Mouse (Mus musculus): ENCODE measurements at regions not wholly inside any gene's neighbourhood (a gene's known extent, or its start where the extent isn't known, plus 50 kb on each side); places are given as distances from the start of the nearest gene placed in this dataset.

- Histone ChIP-seq H3K4me3 (no peak overlapping the region), H3K36me3 (ENCODE audit: control insufficient read depth, insufficient read depth) (no peaks in the 10 kb centered on the region), H3K27me3 (ENCODE audit: control insufficient read depth, insufficient read depth, insufficient read length) (no peaks in the 10 kb centered on the region), H3K79me2 (ENCODE audit: control insufficient read depth, insufficient read depth) (no peaks in the 10 kb centered on the region), H3K4me2 (ENCODE audit: low read depth) (no peak overlapping the region), H3ac (ENCODE audit: control insufficient read depth, insufficient read length) (no peak overlapping the region)
- TF ChIP-seq TCF3 (IDR thresholded peaks at IDR 0.05; ENCODE audit: insufficient read length, low read depth) (no peak), MYOG (IDR thresholded peaks at IDR 0.05; ENCODE audit: control insufficient read depth in 1 of 3, insufficient read depth in 1 of 3, insufficient read length in 2 of 3, low read depth in 2 of 3) (no peak), POLR2A (IDR thresholded peaks at IDR 0.05; ENCODE audit: insufficient read length, low read depth) (no peak)
Measured at GRCm38 (mm10) chr14:46202818-46203217, 176.4 kb upstream of the Gm15217 start.

GRCm38 (mm10) chr14:46220483-46220882 is 158.7 kb upstream of the Gm15217 start:
- no peak for TF ChIP-seq TCF12 (IDR thresholded peaks at IDR 0.05; ENCODE audit: insufficient read depth, poor library complexity, severe bottlenecking)
- TF ChIP-seq SRF (IDR thresholded peaks at IDR 0.05; ENCODE audit: control insufficient read depth, insufficient read length, low read depth), result no peak
- no peak for TF ChIP-seq E2F4 (IDR thresholded peaks at IDR 0.05; ENCODE audit: insufficient read depth)
- TF ChIP-seq MYOD1 (IDR thresholded peaks at IDR 0.05; ENCODE audit: control insufficient read depth in 1 of 3, insufficient read length in 2 of 3, low read depth in 2 of 3), result no peak
- no peak for TF ChIP-seq CEBPB (IDR thresholded peaks at IDR 0.05; ENCODE audit: insufficient read depth, poor library complexity, severe bottlenecking)
- Histone ChIP-seq H3ac (ENCODE audit: control insufficient read depth, insufficient read length) (no peak overlapping the region), H3K4me3 (no peak overlapping the region), H3K79me2 (ENCODE audit: control insufficient read depth, insufficient read depth) (no peaks in the 10 kb centered on the region), H3K36me3 (ENCODE audit: control insufficient read depth, insufficient read depth) (no peaks in the 10 kb centered on the region), H3K4me2 (ENCODE audit: low read depth) (no peak overlapping the region), H3K27me3 (ENCODE audit: control insufficient read depth, insufficient read depth, insufficient read length) (no peaks in the 10 kb centered on the region)

- TF ChIP-seq MYOG (IDR thresholded peaks at IDR 0.05; ENCODE audit: control insufficient read depth in 1 of 3, insufficient read depth in 1 of 3, insufficient read length in 2 of 3, low read depth in 2 of 3) (no peak), TCF12 (IDR thresholded peaks at IDR 0.05; ENCODE audit: insufficient read depth, poor library complexity, severe bottlenecking) (no peak), POLR2A (IDR thresholded peaks at IDR 0.05; ENCODE audit: insufficient read length, low read depth) (no peak), POLR2AphosphoS2 (IDR thresholded peaks at IDR 0.05; ENCODE audit: insufficient read length, low read depth) (no peak), SRF (IDR thresholded peaks at IDR 0.05; ENCODE audit: control insufficient read depth, insufficient read length, low read depth) (no peak), USF1 (IDR thresholded peaks at IDR 0.05; ENCODE audit: low read depth) (no peak), TCF3 (IDR thresholded peaks at IDR 0.05; ENCODE audit: insufficient read length, low read depth) (no peak), CEBPB (IDR thresholded peaks at IDR 0.05; ENCODE audit: insufficient read depth, poor library complexity, severe bottlenecking) (no peak), REST (IDR thresholded peaks at IDR 0.05; ENCODE audit: insufficient read depth, insufficient read length) (no peak), MAX (IDR thresholded peaks at IDR 0.05; ENCODE audit: low read depth) (no peak), MYOD1 (IDR thresholded peaks at IDR 0.05; ENCODE audit: control insufficient read depth in 1 of 3, insufficient read length in 2 of 3, low read depth in 2 of 3) (no peak), E2F4 (IDR thresholded peaks at IDR 0.05; ENCODE audit: insufficient read depth) (no peak)
- Histone ChIP-seq H3K79me2 (ENCODE audit: control insufficient read depth, insufficient read depth) (no peaks in the 10 kb centered on the region), H3K27me3 (ENCODE audit: control insufficient read depth, insufficient read depth, insufficient read length) (no peaks in the 10 kb centered on the region), H3ac (ENCODE audit: control insufficient read depth, insufficient read length) (no peak overlapping the region), H3K4me3 (no peak overlapping the region), H3K36me3 (ENCODE audit: control insufficient read depth, insufficient read depth) (no peaks in the 10 kb centered on the region), H3K4me2 (ENCODE audit: low read depth) (no peak overlapping the region)
Measured at GRCm38 (mm10) chr14:46221897-46222669, 157.1 kb upstream of the Gm15217 start.

GRCm38 (mm10) chr14:46223008-46223407 is 156.2 kb upstream of the Gm15217 start:
- Histone ChIP-seq H3K36me3 (ENCODE audit: control insufficient read depth, insufficient read depth) (no peaks in the 10 kb centered on the region), H3ac (ENCODE audit: control insufficient read depth, insufficient read length) (no peak overlapping the region), H3K4me3 (no peak overlapping the region), H3K79me2 (ENCODE audit: control insufficient read depth, insufficient read depth) (no peaks in the 10 kb centered on the region), H3K27me3 (ENCODE audit: control insufficient read depth, insufficient read depth, insufficient read length) (no peaks in the 10 kb centered on the region), H3K4me2 (ENCODE audit: low read depth) (no peak overlapping the region)
- TF ChIP-seq SRF (IDR thresholded peaks at IDR 0.05; ENCODE audit: control insufficient read depth, insufficient read length, low read depth) (no peak), TCF12 (IDR thresholded peaks at IDR 0.05; ENCODE audit: insufficient read depth, poor library complexity, severe bottlenecking) (no peak)

- Histone ChIP-seq H3K79me2 (ENCODE audit: control insufficient read depth, insufficient read depth) (no peaks in the 10 kb centered on the region), H3K36me3 (ENCODE audit: control insufficient read depth, insufficient read depth) (no peaks in the 10 kb centered on the region), H3K4me2 (ENCODE audit: low read depth) (no peak overlapping the region), H3ac (ENCODE audit: control insufficient read depth, insufficient read length) (no peak overlapping the region), H3K4me3 (no peak overlapping the region), H3K27me3 (ENCODE audit: control insufficient read depth, insufficient read depth, insufficient read length) (no peaks in the 10 kb centered on the region)
- TF ChIP-seq CEBPB (IDR thresholded peaks at IDR 0.05; ENCODE audit: insufficient read depth, poor library complexity, severe bottlenecking) (no peak), USF1 (IDR thresholded peaks at IDR 0.05; ENCODE audit: low read depth) (no peak), E2F4 (IDR thresholded peaks at IDR 0.05; ENCODE audit: insufficient read depth) (no peak), MYOD1 (IDR thresholded peaks at IDR 0.05; ENCODE audit: control insufficient read depth in 1 of 3, insufficient read length in 2 of 3, low read depth in 2 of 3) (no peak), REST (IDR thresholded peaks at IDR 0.05; ENCODE audit: insufficient read depth, insufficient read length) (no peak), MAX (IDR thresholded peaks at IDR 0.05; ENCODE audit: low read depth) (no peak), TCF12 (IDR thresholded peaks at IDR 0.05; ENCODE audit: insufficient read depth, poor library complexity, severe bottlenecking) (no peak), POLR2A (IDR thresholded peaks at IDR 0.05; ENCODE audit: insufficient read length, low read depth) (no peak), SRF (IDR thresholded peaks at IDR 0.05; ENCODE audit: control insufficient read depth, insufficient read length, low read depth) (no peak), MYOG (IDR thresholded peaks at IDR 0.05; ENCODE audit: control insufficient read depth in 1 of 3, insufficient read depth in 1 of 3, insufficient read length in 2 of 3, low read depth in 2 of 3) (no peak), POLR2AphosphoS2 (IDR thresholded peaks at IDR 0.05; ENCODE audit: insufficient read length, low read depth) (no peak)
Measured at GRCm38 (mm10) chr14:46224421-46224950, 154.7 kb upstream of the Gm15217 start.

Measured in myocyte (in vitro differentiated cells).